Mouse (Mus musculus) erythroblast, embryonic 14.5 days (primary cell): ENCODE measurements around the gene Gls. TPM values are rescaled to one million over a fixed set of nuclear protein-coding genes. Genes with fewer than 3 reads are reported as not detected.

Source experiments
- H3K27me3 ChIP-seq: 2 replicates; pipeline ENCODE4 v1.6.1; 2012; ENCODE audit warnings: inconsistent platforms; ENCODE audit not compliant: control insufficient read depth
- H3K36me3 ChIP-seq: 2 replicates; pipeline ENCODE4 v1.6.1; 2012; ENCODE audit warnings: mild to moderate bottlenecking, inconsistent platforms; ENCODE audit not compliant: control insufficient read depth
- H3K4me1 ChIP-seq: 2 replicates; pipeline ENCODE4 v1.6.1; 2012; ENCODE audit warnings: inconsistent platforms; ENCODE audit not compliant: control insufficient read depth
- H3K4me3 ChIP-seq: replicated peaks from 2 replicates; pipeline ENCODE3; 2012; ENCODE audit warnings: moderate library complexity, mild to moderate bottlenecking, inconsistent platforms
- H3K9me3 ChIP-seq: 2 replicates; pipeline ENCODE4 v1.6.1; 2012; ENCODE audit warnings: low read length, inconsistent platforms, mixed read lengths; ENCODE audit not compliant: control insufficient read depth
- GATA1 ChIP-seq: IDR thresholded peaks from 2 replicates; pipeline ENCODE4 v1.6.1; 2012; ENCODE audit warnings: low read length, inconsistent platforms, mixed read lengths
- TAL1 ChIP-seq: IDR thresholded peaks from 3 replicates; pipeline ENCODE4 v1.6.1; 2012; ENCODE audit warnings: low read length, inconsistent platforms, mixed read lengths
- polyA plus RNA-seq: library from polyadenylated mRNA; stranded (reverse); fragments of >175 nt; gene quantifications from 2 replicates; pipeline ENCODE4 v1.2.3, GENCODE M21; 2012

The Gls gene
- polyA plus RNA-seq, 1 experiment, result 0.97 TPM

- H3K36me3 ChIP-seq, result peaks cover 11% of the 10 kb centered on the region
- H3K9me3 ChIP-seq, result no peaks in the 10 kb centered on the region
- TF ChIP-seq GATA1, result no peak
- TF ChIP-seq TAL1, result no peak
Measured at GRCm38 (mm10) chr1:52216766-52217165, 16.3 kb downstream of the Gls start.

DNA sequence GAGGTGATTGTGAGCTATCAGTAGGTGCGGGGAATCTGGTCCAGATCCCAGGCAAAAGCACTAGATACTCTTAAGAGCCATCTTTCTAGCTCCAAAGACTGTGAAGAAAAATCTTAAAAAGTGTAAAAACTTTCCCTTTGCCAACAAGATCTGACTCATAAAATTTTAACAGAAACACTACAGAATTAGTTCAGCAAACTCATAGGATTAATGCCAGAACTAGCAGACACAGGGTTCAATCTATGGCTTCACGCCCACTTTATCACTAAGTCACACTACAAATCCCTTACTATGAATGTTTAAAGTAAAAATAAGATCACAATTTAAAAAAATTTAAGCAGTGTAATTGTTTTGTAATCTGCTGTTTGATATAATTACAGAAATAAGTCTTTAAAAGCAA lies 50.0 kb downstream of the Gls start:
- Histone ChIP-seq H3K9me3 (no peaks in the 10 kb centered on the region), H3K4me1 (no peaks in the 10 kb centered on the region), H3K27me3 (no peaks in the 10 kb centered on the region), H3K36me3 (peaks cover 5% of the 10 kb centered on the region), H3K4me3 (no peak overlapping the region)
- TF ChIP-seq GATA1, result no peak
- TF ChIP-seq TAL1, result no peak

More at GRCm38 (mm10) chr1:52216766-52217165, 16.3 kb downstream of the Gls start:
- H3K4me3 ChIP-seq, result no peak overlapping the region
- H3K4me1 ChIP-seq, result no peaks in the 10 kb centered on the region
- no peaks in the 10 kb centered on the region for H3K27me3 ChIP-seq

GRCm38 (mm10) chr1:52181994-52182393 lies 51.0 kb downstream of the Gls start:
- no peaks in the 10 kb centered on the region for H3K4me1 ChIP-seq

DNA sequence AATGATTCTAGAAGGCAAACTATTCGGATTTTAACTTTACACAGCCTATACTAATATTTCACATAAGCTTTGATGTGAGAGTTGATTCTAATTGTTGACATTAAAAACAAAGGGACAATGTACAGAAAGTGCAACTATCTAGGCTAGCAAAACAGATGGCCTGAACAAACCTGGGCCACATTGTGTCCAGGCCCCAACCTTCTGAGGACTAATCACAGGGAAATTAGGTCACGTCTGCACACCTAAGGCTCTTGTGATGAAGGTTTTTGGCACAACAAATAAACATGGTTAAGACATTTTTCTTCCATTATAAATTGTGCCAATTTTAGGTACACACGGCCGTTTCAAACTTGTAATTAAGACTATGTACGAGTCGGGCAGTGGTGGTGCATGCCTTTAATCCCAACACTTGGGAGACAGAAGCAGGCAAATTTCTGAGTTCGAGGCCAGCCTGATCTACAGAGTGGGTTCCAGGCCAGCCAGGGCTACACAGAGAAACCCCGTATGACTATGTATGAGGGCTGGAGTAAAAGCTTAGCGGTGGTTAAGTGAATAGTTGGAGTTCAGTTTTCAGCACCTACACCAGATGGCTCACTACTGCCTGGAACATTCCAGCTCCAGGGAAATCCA lies 53.0 kb downstream of the Gls start:
- no peaks in the 10 kb centered on the region for H3K4me1 ChIP-seq
- no peak for TF ChIP-seq GATA1
- no peak for TF ChIP-seq TAL1
- H3K27me3 ChIP-seq, result no peaks in the 10 kb centered on the region
- H3K9me3 ChIP-seq, result no peaks in the 10 kb centered on the region
- no peaks in the 10 kb centered on the region; the same call in 1 of the 2 replicates for H3K36me3 ChIP-seq
- no peak overlapping the region for H3K4me3 ChIP-seq

More at GRCm38 (mm10) chr1:52181994-52182393, 51.0 kb downstream of the Gls start:
- TF ChIP-seq TAL1 (no peak), GATA1 (no peak)
- Histone ChIP-seq H3K4me3 (no peak overlapping the region), H3K27me3 (no peaks in the 10 kb centered on the region), H3K9me3 (no peaks in the 10 kb centered on the region), H3K36me3 (no peaks in the 10 kb centered on the region; the same call in 1 of the 2 replicates)

DNA sequence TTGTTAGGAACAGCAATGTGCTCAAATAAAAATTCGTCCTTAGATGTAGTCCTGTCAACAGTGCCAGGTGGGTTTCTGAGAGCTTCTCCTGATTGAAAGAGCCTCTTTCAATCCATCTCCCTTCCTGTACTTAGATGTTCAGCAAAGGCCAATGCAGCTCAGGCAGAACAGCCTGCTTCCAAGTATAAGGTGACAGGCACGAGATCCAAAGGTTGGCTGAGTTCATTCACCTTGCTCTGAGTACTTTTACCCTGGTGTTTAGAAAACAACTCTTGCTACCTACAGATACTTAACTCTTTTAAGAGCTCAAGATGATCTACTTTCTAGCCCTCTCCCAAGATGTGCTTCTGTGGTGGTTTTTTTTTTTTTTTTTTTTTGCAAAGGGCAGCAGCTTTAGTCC lies 56.0 kb downstream of the Gls start:
- Histone ChIP-seq H3K9me3 (no peaks in the 10 kb centered on the region), H3K4me3 (no peak overlapping the region), H3K27me3 (no peaks in the 10 kb centered on the region), H3K4me1 (no peaks in the 10 kb centered on the region; the same call in 1 of the 2 replicates), H3K36me3 (no peaks in the 10 kb centered on the region; the same call in 1 of the 2 replicates)
- TF ChIP-seq GATA1 (no peak), TAL1 (no peak)

DNA sequence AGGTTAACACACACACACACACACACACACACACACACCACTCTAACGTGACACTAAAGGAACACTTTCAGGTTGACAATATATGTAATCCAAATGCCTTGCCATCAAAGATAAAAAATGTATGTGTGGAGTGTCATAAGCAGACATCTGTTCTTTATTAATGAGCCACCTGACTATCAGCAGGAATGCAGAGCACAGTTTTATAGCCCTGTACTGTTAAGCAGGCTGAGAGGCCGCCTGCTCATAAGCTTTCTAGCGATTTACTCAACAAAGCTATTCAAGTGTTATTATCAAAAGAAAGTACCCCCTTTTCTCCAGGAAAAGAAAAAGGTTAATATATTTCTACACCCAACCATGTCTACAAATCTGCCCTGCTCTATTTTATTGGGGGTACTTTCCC lies 57.0 kb downstream of the Gls start:
- H3K4me1 ChIP-seq, result peaks cover 3% of the 10 kb centered on the region; the same call in 1 of the 2 replicates
- TF ChIP-seq GATA1 (no peak), TAL1 (no peak)
- H3K36me3 ChIP-seq, result no peaks in the 10 kb centered on the region; the same call in 1 of the 2 replicates
- no peaks in the 10 kb centered on the region for H3K27me3 ChIP-seq
- H3K9me3 ChIP-seq, result no peaks in the 10 kb centered on the region
- H3K4me3 ChIP-seq, result no peak overlapping the region

- H3K4me3 ChIP-seq, result no peak overlapping the region
- no peaks in the 10 kb centered on the region for H3K27me3 ChIP-seq
- TF ChIP-seq GATA1 (no peak), TAL1 (no peak)
- H3K36me3 ChIP-seq, result no peaks in the 10 kb centered on the region; the same call in 1 of the 2 replicates
- no peaks in the 10 kb centered on the region for H3K9me3 ChIP-seq
- H3K4me1 ChIP-seq, result peaks cover 5% of the 10 kb centered on the region
Measured at GRCm38 (mm10) chr1:52175321-52175720, 57.7 kb downstream of the Gls start.

GRCm38 (mm10) chr1:52171271-52171670 lies 61.8 kb downstream of the Gls start:
- H3K4me1 ChIP-seq, result peaks cover 5% of the 10 kb centered on the region
- TF ChIP-seq GATA1 (no peak), TAL1 (no peak)

GRCm38 (mm10) chr1:52170747-52171146 lies 62.3 kb downstream of the Gls start:
- Histone ChIP-seq H3K4me3 (no peak overlapping the region), H3K4me1 (peaks cover 5% of the 10 kb centered on the region), H3K9me3 (no peaks in the 10 kb centered on the region), H3K27me3 (no peaks in the 10 kb centered on the region), H3K36me3 (peaks cover 3% of the 10 kb centered on the region; the same call in 1 of the 2 replicates)
- TF ChIP-seq GATA1 (no peak), TAL1 (no peak)

More at GRCm38 (mm10) chr1:52171271-52171670, 61.8 kb downstream of the Gls start:
- Histone ChIP-seq H3K4me3 (no peak overlapping the region), H3K9me3 (no peaks in the 10 kb centered on the region), H3K36me3 (no peaks in the 10 kb centered on the region), H3K27me3 (no peaks in the 10 kb centered on the region)
